Mouse (Mus musculus): Measurements from ENCODE around the gene Gm20388.

- TF ChIP-seq GATA1 (IDR thresholded peaks at IDR 0.05; ENCODE audit: borderline replicate concordance, low read length) (no peak), CTCF (IDR thresholded peaks at IDR 0.05; ENCODE audit: low read depth, low read length) (no peak), POLR2AphosphoS5 (IDR thresholded peaks at IDR 0.05; ENCODE audit: insufficient replicate concordance, low read depth, low read length) (no peak), TAL1 (conservative IDR thresholded peaks at IDR 0.05; ENCODE audit: low read depth, low read length) (no peak), GATA2 (IDR thresholded peaks at IDR 0.05; ENCODE audit: borderline replicate concordance, low read depth, low read length) (no peak)
Observed at GRCm38 (mm10) chr8:120725576-120725950, 814.9 kb downstream of the Gm20388 start.

Measured in G1E (cell line).